Mouse (Mus musculus) CD8-positive naive resting alpha-beta T cell, adult 57 days (primary cell): ENCODE data around the gene Cggbp1. TPM values are rescaled to one million over a fixed set of nuclear protein-coding genes. Genes with fewer than 3 reads are reported as not detected.

ENCODE experiments used
- total RNA-seq: library from RNA; stranded (reverse); gene quantifications from one replicate; pipeline ENCODE4 v1.2.4, GENCODE M21; 2023

Cggbp1 gene
- 126 TPM for total RNA-seq

DNA sequence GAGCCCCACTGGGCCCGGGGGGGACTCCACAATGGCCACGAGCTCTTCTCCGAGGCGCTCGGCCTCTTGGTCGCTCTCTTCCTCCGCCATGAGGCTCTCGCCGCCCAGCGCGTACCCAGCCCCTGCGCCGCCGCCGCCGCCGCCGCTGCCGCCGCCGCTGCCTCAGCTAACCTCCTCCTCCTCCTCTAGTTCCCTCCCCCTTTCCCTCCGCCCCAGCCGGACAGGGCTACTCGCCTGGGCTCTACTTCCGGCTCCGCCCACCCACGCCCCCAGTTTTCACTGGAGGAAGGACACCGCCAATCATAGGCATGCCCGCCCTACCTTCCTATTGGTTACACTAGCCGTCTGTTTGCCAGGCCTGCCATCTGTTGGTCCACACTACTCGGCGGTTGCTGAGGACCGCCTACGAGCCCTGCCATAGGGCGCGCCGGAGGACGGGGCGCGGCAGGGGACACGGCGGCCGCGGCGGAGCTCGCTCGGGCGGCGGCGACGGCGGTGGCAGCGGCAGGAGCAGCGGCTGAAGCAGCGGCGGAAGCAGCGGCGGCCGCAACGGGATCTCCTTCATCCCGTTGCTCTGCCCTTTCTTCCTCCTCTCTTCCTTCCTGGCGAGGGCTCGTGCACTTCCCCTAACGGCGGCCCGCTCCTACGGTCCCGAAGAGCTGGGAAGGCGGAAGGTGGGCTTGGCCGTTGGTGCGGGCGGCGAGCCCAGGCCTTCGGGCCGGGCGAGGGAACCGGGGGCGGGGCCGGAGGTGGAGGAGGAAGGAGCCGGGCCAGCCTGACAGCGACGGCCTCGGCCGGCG, at the start of gene Cggbp1, which contains the start of gene Zfp654:
Gene Cggbp1 (plus strand): TSS at position 434 of the 800 bp plus-strand sequence.
Gene Zfp654 (minus strand): TSS at position 90 of the 800 bp plus-strand sequence.

Other genes starting within 250 kb of the Cggbp1 start
- gene Csnka2ip, start 249.6 kb upstream of the Cggbp1 start, total RNA-seq = not detected
- gene 4930453N24Rik, start 80.8 kb upstream of the Cggbp1 start, total RNA-seq = 70.9 TPM
- gene Zfp654, start 344 bp upstream of the Cggbp1 start, total RNA-seq = 30.9 TPM